Mouse (Mus musculus) layer of hippocampus, postnatal 10 days (tissue): ENCODE data around the gene Tex2. TPM values are rescaled to one million over a fixed set of nuclear protein-coding genes. Genes with fewer than 3 reads are reported as not detected.
"Not testable (repeated sequence)": the region's sequence is repeated elsewhere in the genome, so short reads cannot be mapped to it uniquely, and the experiment has no call there.

Experiments used
- DNase-seq, 2 experiments: peaks; one replicate each; pipeline ENCODE4 v3.0.0; 2021; ENCODE audit warnings: low spot score in 2 of 2
- total RNA-seq, 2 experiments: library from RNA; stranded (reverse); gene quantifications; 2 replicates each; pipeline ENCODE4 v1.2.3; 2021

Gene Tex2
- total RNA-seq, 2 experiments from 2014 or later: 96.1 to 98.4 TPM

GRCm38 (mm10) chr11:106622056-106622455 lies 8.8 kb upstream of the Tex2 start:
- DNase-seq: no peak

DNA sequence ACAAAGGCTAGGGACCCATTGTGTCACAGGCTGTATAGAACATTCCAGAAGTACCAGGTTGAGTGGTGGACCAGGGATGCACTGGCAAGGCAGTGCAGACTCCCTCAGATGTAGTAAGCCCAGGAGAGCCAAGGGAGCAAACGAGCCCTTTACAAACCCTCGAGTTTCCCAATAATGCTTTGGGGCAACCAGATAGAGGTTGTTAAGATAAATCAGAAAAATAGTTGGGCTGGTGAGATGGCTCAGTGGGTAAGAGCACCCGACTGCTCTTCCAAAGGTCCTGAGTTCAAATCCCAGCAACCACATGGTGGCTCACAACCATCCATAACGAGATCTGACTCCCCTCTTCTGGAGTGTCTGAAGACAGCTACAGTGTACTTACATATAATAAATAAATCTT lies 5.5 kb upstream of the Tex2 start:
- not testable (repeated sequence) for DNase-seq

DNA sequence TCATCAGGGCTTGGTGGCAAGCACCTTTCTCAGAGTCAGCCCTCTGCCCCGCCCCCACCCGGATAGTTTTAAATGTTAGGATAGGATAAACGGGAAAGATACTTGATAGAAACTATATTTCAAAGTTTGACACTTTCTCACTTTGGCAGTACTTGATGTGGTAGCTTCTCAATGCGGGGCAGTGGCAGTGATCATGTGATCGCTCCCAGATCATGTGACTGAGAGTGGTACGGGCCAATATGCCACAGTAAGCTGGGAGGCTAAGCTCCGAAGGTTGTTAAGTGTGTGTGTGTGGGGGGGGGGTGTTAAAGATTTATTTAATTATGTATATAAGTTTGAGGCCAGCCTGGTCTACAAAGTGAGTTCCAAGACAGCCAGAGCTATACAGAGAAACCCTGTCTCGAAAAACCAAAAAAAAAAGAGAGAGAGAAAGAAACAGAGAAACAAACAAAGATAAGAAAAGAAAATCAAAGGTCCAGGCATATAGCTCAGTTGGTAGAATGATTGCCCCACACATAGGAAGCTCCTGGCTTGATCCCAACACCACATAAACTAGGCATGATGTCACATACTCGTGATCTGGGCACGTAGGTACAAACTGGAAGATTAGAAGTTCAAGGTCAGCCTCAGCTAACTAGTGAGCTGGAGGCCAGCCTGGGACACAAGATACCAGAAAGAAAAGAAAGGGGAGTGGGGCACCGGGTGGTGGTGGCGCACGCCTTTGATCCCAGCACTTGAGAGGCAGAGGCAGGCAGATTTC lies 4.8 kb upstream of the Tex2 start:
- DNase-seq: no peak

- DNase-seq: no peak
These were observed 2.3 kb upstream of the Tex2 start for GRCm38 (mm10) chr11:106615561-106615960.

DNA sequence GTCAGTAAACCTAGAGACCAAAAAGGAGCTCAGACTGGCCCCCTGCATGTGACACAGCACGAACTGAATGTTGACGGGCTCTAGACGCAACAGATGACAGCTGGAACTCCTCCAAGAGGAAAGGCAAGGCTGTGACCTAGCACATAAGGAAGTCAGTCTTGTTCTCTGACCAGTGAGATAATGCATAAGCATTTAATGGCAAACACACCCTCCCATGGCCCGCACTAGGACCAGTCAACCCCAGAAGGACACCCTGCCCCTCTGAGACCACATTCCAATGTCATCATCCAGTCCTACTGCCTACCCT lies 1.1 kb upstream of the Tex2 start:
- no peak for DNase-seq

DNA sequence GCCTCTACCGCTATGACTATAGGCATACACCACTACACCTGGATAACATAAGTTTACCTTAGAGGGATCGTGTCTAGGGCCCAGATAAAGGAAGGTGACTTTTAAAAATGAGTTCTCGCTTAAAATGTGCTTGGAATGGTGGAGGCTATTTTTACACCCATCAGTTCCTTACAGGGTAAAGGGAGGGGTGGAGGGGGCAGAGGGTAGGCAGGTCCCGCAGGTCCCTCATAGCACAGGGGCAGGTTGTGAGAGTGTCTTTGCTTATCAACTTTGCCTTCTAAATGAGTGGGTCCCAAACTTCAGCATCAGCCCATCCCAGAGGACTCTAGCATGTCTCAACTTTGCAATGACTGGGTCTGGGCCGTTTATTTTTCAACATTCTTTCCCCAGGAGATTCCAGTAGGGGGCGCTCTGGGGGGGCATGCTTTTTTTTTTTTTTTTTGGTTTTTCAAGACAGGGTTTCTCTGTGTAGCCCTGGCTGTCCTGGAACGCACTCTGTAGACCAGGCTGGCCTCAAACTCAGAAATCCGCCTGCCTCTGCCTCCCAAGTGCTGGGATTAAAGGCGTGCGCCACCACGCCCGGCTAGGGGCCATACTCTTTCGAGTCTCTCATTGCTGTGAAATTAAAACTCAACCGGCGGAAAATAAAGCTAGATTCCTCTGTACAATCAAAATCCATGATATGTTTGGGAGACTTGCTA lies 565 bp upstream of the Tex2 start:
- no peak for DNase-seq

GRCm38 (mm10) chr11:106612209-106612960 lies 838 bp downstream of the Tex2 start:
- peak; percentile 44 to 59 for DNase-seq

DNA sequence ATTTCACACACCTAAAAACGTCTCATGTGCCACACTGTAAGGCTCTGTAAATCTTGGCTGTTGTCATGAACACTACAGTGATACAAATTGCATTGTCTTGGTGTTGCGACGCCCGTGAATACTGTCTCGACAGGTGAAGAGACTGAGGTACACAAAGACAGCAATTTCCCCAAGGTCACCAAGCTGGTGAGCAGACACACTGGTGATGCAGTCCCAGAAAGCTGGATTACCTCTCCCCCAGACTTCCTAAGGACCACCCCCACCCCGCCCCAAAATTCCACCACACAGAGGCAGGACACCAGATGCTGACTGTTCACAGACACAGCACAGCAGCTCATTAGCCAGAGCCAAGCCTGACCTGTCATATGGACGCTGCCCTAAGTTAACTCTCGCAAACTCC lies 3.5 kb downstream of the Tex2 start:
- DNase-seq: no peak

GRCm38 (mm10) chr11:106607316-106607715 lies 5.9 kb downstream of the Tex2 start:
- no peak for DNase-seq

DNA sequence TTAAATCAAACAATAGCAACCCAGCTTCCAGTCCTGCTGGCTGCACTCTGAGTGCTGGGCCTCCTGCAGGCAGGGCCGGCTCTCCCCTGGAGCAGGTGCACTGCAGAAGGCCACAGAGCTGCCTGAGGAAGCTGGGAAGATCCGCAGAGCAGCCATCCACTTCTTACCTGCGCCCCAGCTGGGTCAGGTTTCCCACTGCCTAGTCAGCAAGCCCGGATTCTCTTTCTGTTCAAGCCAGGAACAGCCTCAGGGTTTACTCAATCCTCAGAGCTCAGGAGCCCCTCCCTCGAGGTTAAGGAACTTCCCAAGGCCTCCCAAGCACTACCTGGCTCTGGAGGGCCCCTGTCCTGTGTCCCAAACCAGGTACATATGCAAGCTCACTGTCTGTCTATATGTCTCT lies 7.2 kb downstream of the Tex2 start:
- no peak for DNase-seq

- DNase-seq: no peak
These were observed 10.0 kb downstream of the Tex2 start for GRCm38 (mm10) chr11:106603230-106603629.

GRCm38 (mm10) chr11:106600124-106600523 lies 13.1 kb downstream of the Tex2 start:
- no peak for DNase-seq

- DNase-seq: no peak
These were observed 13.9 kb downstream of the Tex2 start for GRCm38 (mm10) chr11:106599345-106599744.

GRCm38 (mm10) chr11:106598339-106598738 lies 14.9 kb downstream of the Tex2 start:
- DNase-seq: no peak

GRCm38 (mm10) chr11:106597737-106598330 lies 15.4 kb downstream of the Tex2 start:
- DNase-seq: no peak

GRCm38 (mm10) chr11:106591183-106591582 lies 22.0 kb downstream of the Tex2 start:
- no peak for DNase-seq

DNA sequence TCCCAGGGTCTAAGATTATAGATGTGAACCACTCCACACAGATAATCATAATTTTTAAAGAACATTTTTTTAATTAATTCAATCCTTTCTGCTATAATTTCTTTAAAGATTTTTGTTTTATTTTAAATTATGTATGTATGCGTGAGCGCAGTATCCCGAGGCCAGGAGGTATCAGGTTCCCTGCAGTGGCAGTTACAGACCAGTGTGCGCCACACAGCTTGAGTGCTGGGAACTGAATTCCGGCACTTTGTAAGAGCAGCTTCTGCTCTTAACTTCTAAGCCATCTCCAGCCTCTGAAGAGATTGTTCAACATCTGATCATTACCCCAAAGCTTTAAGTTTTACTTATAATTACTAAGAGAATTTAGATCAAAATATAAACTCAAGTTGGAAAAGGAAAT lies 23.1 kb downstream of the Tex2 start:
- no peak for DNase-seq

- no peak for DNase-seq
These were observed 24.4 kb downstream of the Tex2 start for GRCm38 (mm10) chr11:106588781-106589180.

GRCm38 (mm10) chr11:106587786-106588519 lies 25.3 kb downstream of the Tex2 start:
- DNase-seq: no peak

GRCm38 (mm10) chr11:106583801-106584200 lies 29.4 kb downstream of the Tex2 start:
- DNase-seq: no peak

GRCm38 (mm10) chr11:106581357-106581756 lies 31.9 kb downstream of the Tex2 start:
- no peak for DNase-seq
